19 mouse cellular contexts compared by ENCODE assay signal in the genomic region with DNA sequence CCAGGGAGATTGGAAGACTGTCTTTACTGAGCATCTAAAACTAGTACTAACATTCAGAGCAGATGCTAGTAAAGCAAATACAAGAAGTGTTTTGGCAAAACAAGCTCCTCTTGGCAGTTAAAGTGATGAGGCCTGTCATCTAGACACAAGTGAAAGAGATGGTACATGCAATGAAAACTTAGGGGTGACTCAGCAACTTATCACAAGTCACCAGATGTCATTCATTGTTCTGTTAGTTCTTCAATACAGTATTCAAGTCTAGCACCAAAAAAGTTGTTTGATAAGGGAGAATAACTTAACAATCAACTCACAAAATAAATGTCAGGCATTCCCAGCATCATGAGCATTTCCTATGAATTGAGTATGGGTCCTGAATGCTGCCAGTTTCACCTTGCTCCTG. TPM values are rescaled to one million over a fixed set of nuclear protein-coding genes. Genes with fewer than 3 reads are reported as not detected.
A peak's percentile ranks its signal among the peaks of the same experiment; 100 is the strongest.
DNase-seq lines count a peak whose midpoint lies in the region; ATAC-seq and TF ChIP-seq lines count a peak whose summit lies in the region.
"Had no signal": no experiment of that assay in that cellular context is flagged by ENCODE, and none has a peak within 500 bp of the region (broad histone marks: within the 10 kb centered on the region; RNA-seq: fewer than 3 reads in every experiment).

No protein-coding gene starts in this region.

- no peaks in the 10 kb centered on the region for H3K27me3 ChIP-seq in forebrain, postnatal 0 days (ENCODE audit: insufficient read depth, low read length)
- no peaks in the 10 kb centered on the region for H3K27me3 ChIP-seq in forebrain, embryonic 16.5 days (replicated peaks; ENCODE audit: control insufficient read depth, insufficient read depth, low read length)
- H3K27me3 ChIP-seq: embryonic facial prominence, embryonic 13.5 days; forebrain, embryonic 12.5 days; heart, embryonic 12.5 days had no signal

- ATAC-seq in forebrain, postnatal 0 days: no peak
- no peak for ATAC-seq in forebrain, embryonic 16.5 days
- 0 out of 2 replicates have a peak, but pooled peaks have one; percentile 61 for ATAC-seq in megakaryocyte-erythroid progenitor cell, adult 5-6 weeks (replicated peaks; ENCODE audit: low FRiP score, low TSS enrichment, poor library complexity, severe bottlenecking)

- intact Hi-C loops in left cerebral cortex, postnatal 25 days (cut with DNase I): no loop called here

- peak; percentile 7 for DNase-seq in forebrain, postnatal 0 days
- peak; percentile 27 for DNase-seq in 3T3-L1 (ENCODE audit: low read depth, low spot score)
- peak; percentile 2 for DNase-seq in brain, embryonic 14.5 days (ENCODE audit: low read depth)
- DNase-seq in lung, adult 18-20 months: no peak
- no peak for DNase-seq in left cerebral cortex, postnatal 25 days (ENCODE audit: low spot score in 2 of 2)
- DNase-seq: adrenal gland, adult 8-10 months; adrenal gland, postnatal 36 days; cerebellum, adult 11-12 months; cerebellum, adult 9-10 months; cerebellum, postnatal 36 days; gastrocnemius, adult 2 months; gastrocnemius, postnatal 25 days had no signal

- H3K27ac ChIP-seq in forebrain, postnatal 0 days (ENCODE audit: low read depth, low read length): no peak overlapping the region
- H3K27ac ChIP-seq in forebrain, embryonic 16.5 days (ENCODE audit: low read length): no peak overlapping the region
- H3K27ac ChIP-seq: embryonic facial prominence, embryonic 13.5 days; forebrain, embryonic 12.5 days; gastrocnemius, adult 2 months; hindbrain, embryonic 10.5 days; hindbrain, embryonic 14.5 days had no signal

- no peak overlapping the region for H3K9ac ChIP-seq in forebrain, postnatal 0 days
- H3K9ac ChIP-seq in forebrain, embryonic 16.5 days (replicated peaks; ENCODE audit: low read depth, low read length): no peak overlapping the region
- H3K9ac ChIP-seq: embryonic facial prominence, embryonic 13.5 days; forebrain, embryonic 12.5 days; heart, embryonic 12.5 days; hindbrain, embryonic 14.5 days had no signal

- no peaks in the 10 kb centered on the region for H3K9me3 ChIP-seq in forebrain, postnatal 0 days (ENCODE audit: low read length)
- H3K9me3 ChIP-seq in forebrain, embryonic 16.5 days (ENCODE audit: control insufficient read depth, low read length): no peaks in the 10 kb centered on the region
- H3K9me3 ChIP-seq: forebrain, embryonic 12.5 days had no signal

- no peak overlapping the region for H3K4me3 ChIP-seq in forebrain, postnatal 0 days (ENCODE audit: low read depth, low read length)
- no peak overlapping the region for H3K4me3 ChIP-seq in forebrain, embryonic 16.5 days (replicated peaks; ENCODE audit: low read length)
- H3K4me3 ChIP-seq: embryonic facial prominence, embryonic 13.5 days; forebrain, embryonic 12.5 days; gastrocnemius, adult 2 months; heart, embryonic 12.5 days; hindbrain, embryonic 10.5 days had no signal

- no peaks in the 10 kb centered on the region for H3K4me1 ChIP-seq in forebrain, postnatal 0 days (ENCODE audit: insufficient read depth)
- 0 out of 2 replicates have a peak, but pooled peaks cover 5% of the 10 kb centered on the region for H3K4me1 ChIP-seq in forebrain, embryonic 16.5 days (replicated peaks; ENCODE audit: control insufficient read depth, insufficient read depth, low read length)

- H3K36me3 ChIP-seq in forebrain, postnatal 0 days (ENCODE audit: insufficient read depth): peaks cover 9% of the 10 kb centered on the region
- H3K36me3 ChIP-seq in forebrain, embryonic 16.5 days (ENCODE audit: control insufficient read depth, insufficient read depth): peaks cover 14% of the 10 kb centered on the region

- no peak for TF ChIP-seq POLR2A in brain, embryonic 14.5 days (IDR thresholded peaks at IDR 0.05; ENCODE audit: borderline replicate concordance, extremely low read depth, insufficient read depth, insufficient read length, poor library complexity, severe bottlenecking)

- no peak overlapping the region for H3K4me2 ChIP-seq in forebrain, postnatal 0 days (ENCODE audit: low read depth)
- H3K4me2 ChIP-seq in forebrain, embryonic 16.5 days (ENCODE audit: low read length): no peak overlapping the region
- H3K4me2 ChIP-seq: embryonic facial prominence, embryonic 13.5 days; forebrain, embryonic 12.5 days; heart, embryonic 12.5 days; hindbrain, embryonic 14.5 days had no signal

- TF ChIP-seq CTCF in forebrain, postnatal 0 days (IDR thresholded peaks at IDR 0.05; ENCODE audit: low read depth): no peak
- TF ChIP-seq CTCF in brain, embryonic 14.5 days (IDR thresholded peaks at IDR 0.05; ENCODE audit: borderline replicate concordance, extremely low read depth, insufficient read depth, insufficient read length): no peak

RNA-seq across cellular contexts. Expression of a gene that starts 19.3 kb away (rescaled TPM):
- 33.3 and 34.4 TPM in 2 replicates for total RNA-seq in forebrain, postnatal 0 days (2014; rRNA removed)
- polyA plus RNA-seq in forebrain, postnatal 0 days (2015; fragmentation: Nextera tagmentation; extraction: Ambion mirVana): 11.5 and 19.5 TPM in 2 replicates
- polyA plus RNA-seq in forebrain, embryonic 16.5 days (2015; fragmentation: Nextera tagmentation; extraction: Ambion mirVana): 31.8 and 33.5 TPM in 2 replicates
- polyA plus RNA-seq in brain, embryonic 14.5 days (2012; rRNA removed): 18.2 and 20.9 TPM in 2 replicates
- total RNA-seq in megakaryocyte-erythroid progenitor cell, adult 5-6 weeks (2014; fragmentation: Nextera tagmentation): 19.8 and 21.9 TPM in 2 replicates
- 14.2 and 14.7 TPM in 2 replicates for total RNA-seq in megakaryocyte-erythroid progenitor cell, adult 5-6 weeks (2017)
- total RNA-seq in left cerebral cortex, postnatal 25 days (2021): 10 to 100 TPM; 30.6 to 31.2 TPM

RNA-seq across cellular contexts. Expression of a gene that starts 19.4 kb away (rescaled TPM):
- total RNA-seq in forebrain, postnatal 0 days (2014; rRNA removed): 18.5 and 21.1 TPM in 2 replicates
- polyA plus RNA-seq in forebrain, postnatal 0 days (2015; fragmentation: Nextera tagmentation; extraction: Ambion mirVana): 4.4 and 7.8 TPM in 2 replicates
- 21.2 and 22.9 TPM in 2 replicates for polyA plus RNA-seq in forebrain, embryonic 16.5 days (2015; fragmentation: Nextera tagmentation; extraction: Ambion mirVana)
- polyA plus RNA-seq in brain, embryonic 14.5 days (2012; rRNA removed): 9.0 and 13.1 TPM in 2 replicates
- 4.0 and 6.3 TPM in 2 replicates for total RNA-seq in megakaryocyte-erythroid progenitor cell, adult 5-6 weeks (2014; fragmentation: Nextera tagmentation)
- total RNA-seq in megakaryocyte-erythroid progenitor cell, adult 5-6 weeks (2017): 3.3 and 7.9 TPM in 2 replicates
- total RNA-seq in left cerebral cortex, postnatal 25 days (2021): 10 to 100 TPM; 11.4 to 12.2 TPM

RNA-seq across cellular contexts. Expression of a gene that starts 23.1 kb away (rescaled TPM):
- total RNA-seq in forebrain, postnatal 0 days (2014; rRNA removed): 28.8 and 29.4 TPM in 2 replicates
- 11.1 and 14.5 TPM in 2 replicates for polyA plus RNA-seq in forebrain, postnatal 0 days (2015; fragmentation: Nextera tagmentation; extraction: Ambion mirVana)
- polyA plus RNA-seq in forebrain, embryonic 16.5 days (2015; fragmentation: Nextera tagmentation; extraction: Ambion mirVana): 22.6 and 23.9 TPM in 2 replicates
- 22.0 and 22.3 TPM in 2 replicates for polyA plus RNA-seq in brain, embryonic 14.5 days (2012; rRNA removed)
- 36.1 and 51.7 TPM in 2 replicates for total RNA-seq in megakaryocyte-erythroid progenitor cell, adult 5-6 weeks (2014; fragmentation: Nextera tagmentation)
- 31.0 and 33.9 TPM in 2 replicates for total RNA-seq in megakaryocyte-erythroid progenitor cell, adult 5-6 weeks (2017)
- total RNA-seq in left cerebral cortex, postnatal 25 days (2021): 10 to 100 TPM; 13.5 to 14.2 TPM

RNA-seq across cellular contexts. Expression of a gene that starts 46.0 kb away (rescaled TPM):
- 11.2 and 11.9 TPM in 2 replicates for total RNA-seq in forebrain, postnatal 0 days (2014; rRNA removed)
- polyA plus RNA-seq in forebrain, postnatal 0 days (2015; fragmentation: Nextera tagmentation; extraction: Ambion mirVana): 5.1 and 5.2 TPM in 2 replicates
- 8.7 and 8.9 TPM in 2 replicates for polyA plus RNA-seq in forebrain, embryonic 16.5 days (2015; fragmentation: Nextera tagmentation; extraction: Ambion mirVana)
- polyA plus RNA-seq in brain, embryonic 14.5 days (2012; rRNA removed): 1.9 and 3.7 TPM in 2 replicates
- total RNA-seq in megakaryocyte-erythroid progenitor cell, adult 5-6 weeks (2014; fragmentation: Nextera tagmentation): 4.0 and 5.3 TPM in 2 replicates
- 3.5 and 11.3 TPM in 2 replicates for total RNA-seq in megakaryocyte-erythroid progenitor cell, adult 5-6 weeks (2017)
- total RNA-seq in left cerebral cortex, postnatal 25 days (2021): 10 to 100 TPM; 10.7 to 12.4 TPM

Comparison
In these comparisons a context has a peak if more than half of its experiments do, and no peak if none do; other contexts are left out.
1. DNase-seq: peak in forebrain, postnatal 0 days (single experiment), 3T3-L1 (single experiment) and brain, embryonic 14.5 days (single experiment); none in lung, adult 18-20 months (0 of 2) and left cerebral cortex, postnatal 25 days (0 of 2).